ENCODE assay signal across 18 mouse cellular contexts in the genomic region with DNA sequence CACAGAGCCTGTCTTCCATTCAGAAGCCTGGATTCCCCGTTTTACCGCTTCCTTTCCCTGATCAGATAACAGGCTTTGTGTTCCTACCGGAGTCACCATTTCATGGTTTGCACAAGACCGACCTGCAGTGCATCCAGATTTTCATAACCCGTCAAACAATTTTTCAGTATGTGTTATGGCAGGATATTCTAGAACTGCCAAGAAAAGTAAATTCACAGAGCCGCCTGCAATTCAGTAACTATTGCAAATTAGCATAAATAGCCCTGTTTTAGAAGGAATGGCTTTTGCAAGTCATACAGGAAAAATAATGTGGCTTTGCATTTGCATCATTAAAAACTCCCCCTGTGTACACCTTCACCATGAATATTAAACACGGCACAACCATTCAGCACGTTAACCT.
A peak's percentile ranks its signal among the peaks of the same experiment; 100 is the strongest.
DNase-seq lines count a peak whose midpoint lies in the region; ATAC-seq and TF ChIP-seq lines count a peak whose summit lies in the region.
"Had no signal": no experiment of that assay in that cellular context is flagged by ENCODE, and none has a peak within 500 bp of the region (broad histone marks: within the 10 kb centered on the region; RNA-seq: fewer than 3 reads in every experiment).

No protein-coding gene starts in this region.

- ATAC-seq in forebrain, embryonic 15.5 days (replicated peaks), result peak; percentile 21; the same call in 1 of the 2 replicates
- no peak for ATAC-seq in forebrain, embryonic 11.5 days (replicated peaks; ENCODE audit: low FRiP score)
- ATAC-seq in forebrain, postnatal 0 days, result peak; percentile 72
- ATAC-seq: intestine, embryonic 15.5 days had no signal

- H3K4me1 ChIP-seq in forebrain, embryonic 15.5 days, result peaks cover 7% of the 10 kb centered on the region; the same call in 1 of the 2 replicates
- no peaks in the 10 kb centered on the region for H3K4me1 ChIP-seq in forebrain, embryonic 11.5 days (replicated peaks; ENCODE audit: control insufficient read depth, insufficient read depth, low read length)
- H3K4me1 ChIP-seq in forebrain, postnatal 0 days (ENCODE audit: insufficient read depth), result no peaks in the 10 kb centered on the region
- H3K4me1 ChIP-seq: embryonic facial prominence, embryonic 13.5 days; heart, embryonic 12.5 days; hindbrain, embryonic 10.5 days; intestine, embryonic 15.5 days had no signal

- WGBS in forebrain, embryonic 15.5 days, result 47% methylated on average over 8 of the region's 8 CpGs
- 75% methylated on average over 8 of the region's 8 CpGs for WGBS in forebrain, embryonic 11.5 days
- WGBS in forebrain, postnatal 0 days, result 48% methylated on average over 8 of the region's 8 CpGs

- no peak overlapping the region for H3K4me2 ChIP-seq in forebrain, embryonic 15.5 days (replicated peaks)
- H3K4me2 ChIP-seq in forebrain, embryonic 11.5 days (ENCODE audit: low read depth, low read length, severe bottlenecking), result no peak overlapping the region
- H3K4me2 ChIP-seq in forebrain, postnatal 0 days (ENCODE audit: low read depth), result no peak overlapping the region
- H3K4me2 ChIP-seq: embryonic facial prominence, embryonic 13.5 days; heart, embryonic 12.5 days; hindbrain, embryonic 14.5 days; intestine, embryonic 15.5 days had no signal

- H3K36me3 ChIP-seq in forebrain, embryonic 15.5 days, result no peaks in the 10 kb centered on the region
- no peaks in the 10 kb centered on the region for H3K36me3 ChIP-seq in forebrain, embryonic 11.5 days (ENCODE audit: control insufficient read depth, insufficient read depth, low read length)
- no peaks in the 10 kb centered on the region for H3K36me3 ChIP-seq in forebrain, postnatal 0 days (ENCODE audit: insufficient read depth)
- H3K36me3 ChIP-seq: embryonic facial prominence, embryonic 13.5 days; heart, embryonic 12.5 days; hindbrain, embryonic 10.5 days; intestine, embryonic 15.5 days had no signal

- TF ChIP-seq POLR2A in brain, embryonic 14.5 days (IDR thresholded peaks at IDR 0.05; ENCODE audit: borderline replicate concordance, extremely low read depth, insufficient read depth, insufficient read length, poor library complexity, severe bottlenecking), result no peak

- no peak for TF ChIP-seq CTCF in brain, embryonic 14.5 days (IDR thresholded peaks at IDR 0.05; ENCODE audit: borderline replicate concordance, extremely low read depth, insufficient read depth, insufficient read length)
- no peak for TF ChIP-seq CTCF in forebrain, postnatal 0 days (IDR thresholded peaks at IDR 0.05; ENCODE audit: low read depth)

- H3K9me3 ChIP-seq in forebrain, embryonic 15.5 days, result no peaks in the 10 kb centered on the region
- H3K9me3 ChIP-seq in forebrain, embryonic 11.5 days (ENCODE audit: control insufficient read depth, low read length), result no peaks in the 10 kb centered on the region
- H3K9me3 ChIP-seq in forebrain, postnatal 0 days (ENCODE audit: low read length), result no peaks in the 10 kb centered on the region
- H3K9me3 ChIP-seq: embryonic facial prominence, embryonic 13.5 days; heart, embryonic 12.5 days; hindbrain, embryonic 10.5 days; intestine, embryonic 15.5 days had no signal

- DNase-seq in forebrain, embryonic 11.5 days (ENCODE audit: low spot score), result no peak
- peak; percentile 5 for DNase-seq in Muller cell, postnatal 12 days (ENCODE audit: inconsistent ontology term)
- DNase-seq in brain, embryonic 14.5 days (ENCODE audit: low read depth), result peak; percentile 28
- DNase-seq in forebrain, postnatal 0 days, result no peak
- no peak for DNase-seq in gastrocnemius, postnatal 25 days
- DNase-seq: adrenal gland, adult 2 months; adrenal gland, postnatal 25 days; cerebellum, adult 11-12 months; cerebellum, adult 9-10 months; cerebellum, postnatal 25 days; kidney, adult 18-20 months had no signal

- H3K27ac ChIP-seq in forebrain, embryonic 15.5 days (replicated peaks), result peak overlapping the region; percentile 20; the same call in 1 of the 2 replicates
- no peak overlapping the region for H3K27ac ChIP-seq in forebrain, embryonic 11.5 days (ENCODE audit: low read depth, low read length)
- H3K27ac ChIP-seq in forebrain, postnatal 0 days (ENCODE audit: low read depth, low read length), result no peak overlapping the region
- H3K27ac ChIP-seq: embryonic facial prominence, embryonic 13.5 days; hindbrain, embryonic 10.5 days; hindbrain, embryonic 14.5 days; intestine, embryonic 15.5 days had no signal

- no peaks in the 10 kb centered on the region for H3K27me3 ChIP-seq in forebrain, embryonic 15.5 days
- no peaks in the 10 kb centered on the region for H3K27me3 ChIP-seq in forebrain, embryonic 11.5 days (ENCODE audit: control insufficient read depth, insufficient read depth, low read length)
- no peaks in the 10 kb centered on the region for H3K27me3 ChIP-seq in forebrain, postnatal 0 days (ENCODE audit: insufficient read depth, low read length)
- H3K27me3 ChIP-seq: CH12.LX; heart, embryonic 12.5 days; intestine, embryonic 15.5 days had no signal

- no peak overlapping the region for H3K4me3 ChIP-seq in forebrain, embryonic 15.5 days
- H3K4me3 ChIP-seq in forebrain, embryonic 11.5 days (ENCODE audit: low read depth, low read length), result no peak overlapping the region
- H3K4me3 ChIP-seq in forebrain, postnatal 0 days (ENCODE audit: low read depth, low read length), result no peak overlapping the region
- H3K4me3 ChIP-seq: embryonic facial prominence, embryonic 13.5 days; heart, embryonic 12.5 days; hindbrain, embryonic 10.5 days; intestine, embryonic 15.5 days had no signal

- H3K9ac ChIP-seq in forebrain, embryonic 15.5 days (replicated peaks), result no peak overlapping the region
- no peak overlapping the region for H3K9ac ChIP-seq in forebrain, embryonic 11.5 days (ENCODE audit: low read length)
- no peak overlapping the region for H3K9ac ChIP-seq in forebrain, postnatal 0 days
- H3K9ac ChIP-seq: embryonic facial prominence, embryonic 13.5 days; heart, embryonic 12.5 days; hindbrain, embryonic 14.5 days; intestine, embryonic 15.5 days had no signal

Comparison
In these comparisons a context has a peak if more than half of its experiments do, and no peak if none do; other contexts are left out.
1. DNase-seq: peak in Muller cell, postnatal 12 days (single experiment) and brain, embryonic 14.5 days (single experiment); none in forebrain, embryonic 11.5 days (single experiment), forebrain, postnatal 0 days (single experiment) and gastrocnemius, postnatal 25 days (single experiment).